In the genomic region with DNA sequence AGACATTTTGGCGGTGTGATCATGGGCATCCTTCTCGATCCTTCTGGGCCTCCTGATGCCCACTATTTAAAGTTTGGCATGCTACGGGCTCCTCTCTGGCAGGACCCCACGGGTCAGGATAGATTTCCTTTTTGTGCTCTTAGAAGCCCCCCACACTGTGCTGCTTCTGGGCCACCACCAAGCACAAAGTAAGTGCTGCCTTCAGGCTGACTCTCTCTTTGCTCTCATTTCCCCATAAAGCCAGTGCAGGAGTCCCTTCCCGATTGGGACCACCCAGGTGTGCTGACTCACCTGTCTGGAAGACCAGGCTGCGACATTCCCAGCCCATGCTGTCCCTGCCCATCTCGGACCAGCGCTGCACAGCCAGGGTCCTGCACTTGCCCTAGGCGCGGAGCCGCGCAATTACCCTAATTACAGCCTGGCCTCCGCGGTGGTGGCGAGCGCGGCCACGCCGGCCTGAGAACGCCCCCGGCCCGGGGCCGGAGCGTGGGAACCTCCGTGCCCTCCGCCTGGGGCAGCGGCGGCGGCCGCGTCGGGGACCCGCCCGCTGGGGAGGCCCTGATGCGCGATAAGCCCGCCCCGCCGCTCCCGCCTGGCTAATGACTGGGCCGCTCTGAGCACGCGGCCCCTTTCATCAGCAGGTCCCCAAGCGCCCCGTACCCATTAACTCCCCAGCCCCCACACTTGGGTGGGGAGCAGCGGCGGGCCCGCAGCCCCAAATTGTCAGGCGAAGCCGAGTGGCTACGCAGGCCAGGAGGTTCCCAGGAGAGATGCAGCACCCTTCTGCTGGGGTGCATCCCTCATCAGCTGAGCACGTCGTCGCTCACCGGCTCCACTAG, we compare ENCODE assay signal across 8 mouse cellular contexts. TPM values are rescaled to one million over a fixed set of nuclear protein-coding genes. Genes with fewer than 3 reads are reported as not detected.
DNase-seq lines count a peak whose midpoint lies in the region; ATAC-seq and TF ChIP-seq lines count a peak whose summit lies in the region.

No protein-coding gene starts in this region.

- TF ChIP-seq CTCF in intestine, postnatal 0 days (IDR thresholded peaks at IDR 0.05; ENCODE audit: low read depth): no peak

- H3K4me2 ChIP-seq in lung, embryonic 15.5 days: peak overlapping the region; percentile 62
- H3K4me2 ChIP-seq in forebrain, embryonic 13.5 days: peak overlapping the region; percentile 95
- peak overlapping the region; percentile 70 for H3K4me2 ChIP-seq in intestine, postnatal 0 days (replicated peaks; ENCODE audit: low read depth)
- H3K4me2 ChIP-seq in stomach, embryonic 14.5 days (replicated peaks; ENCODE audit: low read depth, low read length): peak overlapping the region; percentile 82

- no peak for DNase-seq in lung, postnatal 14 days
- peak; percentile 63 for DNase-seq in cerebellum, adult 8-10 months
- DNase-seq in gastrocnemius, adult 8-10 months (ENCODE audit: low spot score in 2 of 2): no peak

- no peaks in the 10 kb centered on the region for H3K36me3 ChIP-seq in lung, embryonic 15.5 days
- H3K36me3 ChIP-seq in forebrain, embryonic 13.5 days (ENCODE audit: poor library complexity, severe bottlenecking): no peaks in the 10 kb centered on the region
- H3K36me3 ChIP-seq in intestine, postnatal 0 days (ENCODE audit: control insufficient read depth, insufficient read depth): no peaks in the 10 kb centered on the region
- H3K36me3 ChIP-seq in stomach, embryonic 14.5 days (ENCODE audit: control insufficient read depth, insufficient read depth, low read length): no peaks in the 10 kb centered on the region

- no peaks in the 10 kb centered on the region for H3K9me3 ChIP-seq in lung, embryonic 15.5 days
- H3K9me3 ChIP-seq in forebrain, embryonic 13.5 days (replicated peaks): no peaks in the 10 kb centered on the region
- no peaks in the 10 kb centered on the region for H3K9me3 ChIP-seq in intestine, postnatal 0 days (ENCODE audit: control insufficient read depth)
- H3K9me3 ChIP-seq in stomach, embryonic 14.5 days (ENCODE audit: control insufficient read depth, low read depth, low read length): no peaks in the 10 kb centered on the region

- peak; percentile 57; the same call in 1 of the 2 replicates for ATAC-seq in lung, embryonic 15.5 days (ENCODE audit: borderline replicate concordance, extremely low read depth, low FRiP score, low TSS enrichment)
- ATAC-seq in forebrain, embryonic 13.5 days: peak; percentile 88
- ATAC-seq in intestine, postnatal 0 days: no peak
- ATAC-seq in megakaryocyte progenitor cell, adult 5-6 weeks (replicated peaks; ENCODE audit: poor library complexity): peak; percentile 77
- ATAC-seq in stomach, embryonic 14.5 days (ENCODE audit: insufficient number of reproducible peaks, insufficient read depth, low FRiP score, low read depth): peak; percentile 61

- H3K4me3 ChIP-seq in lung, embryonic 15.5 days: peak overlapping the region; percentile 36
- peak overlapping the region; percentile 53 for H3K4me3 ChIP-seq in forebrain, embryonic 13.5 days
- H3K4me3 ChIP-seq in intestine, postnatal 0 days (ENCODE audit: low read depth, low read length): peak overlapping the region; percentile 43
- peak overlapping the region; percentile 37 for H3K4me3 ChIP-seq in stomach, embryonic 14.5 days (ENCODE audit: low read depth, low read length)

- H3K9ac ChIP-seq in lung, embryonic 15.5 days: no peak overlapping the region
- peak overlapping the region; percentile 76 for H3K9ac ChIP-seq in forebrain, embryonic 13.5 days
- H3K9ac ChIP-seq in intestine, postnatal 0 days (ENCODE audit: low read depth, low read length): peak overlapping the region; percentile 31; the same call in 1 of the 2 replicates
- H3K9ac ChIP-seq in stomach, embryonic 14.5 days (replicated peaks; ENCODE audit: low read depth, low read length): peak overlapping the region; percentile 14; the same call in 1 of the 2 replicates

- H3K27me3 ChIP-seq in lung, embryonic 15.5 days: peaks cover 61% of the 10 kb centered on the region
- H3K27me3 ChIP-seq in forebrain, embryonic 13.5 days: peaks cover 56% of the 10 kb centered on the region
- H3K27me3 ChIP-seq in intestine, postnatal 0 days (replicated peaks; ENCODE audit: control insufficient read depth, insufficient read depth, low read length): peaks cover 32% of the 10 kb centered on the region
- peaks cover 17% of the 10 kb centered on the region for H3K27me3 ChIP-seq in stomach, embryonic 14.5 days (ENCODE audit: control insufficient read depth, insufficient read depth, low read length)

- 4% methylated on average over 55 of the region's 55 CpGs for WGBS in lung, embryonic 15.5 days
- WGBS in forebrain, embryonic 13.5 days: 5% methylated on average over 51 of the region's 55 CpGs
- WGBS in intestine, postnatal 0 days: 5% methylated on average over 55 of the region's 55 CpGs
- WGBS in stomach, embryonic 14.5 days: 4% methylated on average over 55 of the region's 55 CpGs

- H3K27ac ChIP-seq in lung, embryonic 15.5 days: no peak overlapping the region
- no peak overlapping the region for H3K27ac ChIP-seq in forebrain, embryonic 13.5 days
- no peak overlapping the region for H3K27ac ChIP-seq in intestine, postnatal 0 days (ENCODE audit: low read depth, low read length)
- no peak overlapping the region for H3K27ac ChIP-seq in stomach, embryonic 14.5 days (ENCODE audit: low read length)

- H3K4me1 ChIP-seq in lung, embryonic 15.5 days: peaks cover 9% of the 10 kb centered on the region; the same call in 1 of the 2 replicates
- H3K4me1 ChIP-seq in forebrain, embryonic 13.5 days: peaks cover 13% of the 10 kb centered on the region; the same call in 1 of the 2 replicates
- H3K4me1 ChIP-seq in intestine, postnatal 0 days (replicated peaks; ENCODE audit: control insufficient read depth, insufficient read depth, low read length): no peaks in the 10 kb centered on the region
- H3K4me1 ChIP-seq in stomach, embryonic 14.5 days (ENCODE audit: control insufficient read depth, insufficient read depth, low read length): no peaks in the 10 kb centered on the region

RNA-seq across cellular contexts. Expression of gene Cited4, which starts 16.8 kb away (rescaled TPM):
- 2.1 and 2.5 TPM in 2 replicates for polyA plus RNA-seq in lung, embryonic 15.5 days (2015; fragmentation: Nextera tagmentation; extraction: Ambion mirVana)
- polyA plus RNA-seq in forebrain, embryonic 13.5 days (2015; fragmentation: Nextera tagmentation; extraction: Ambion mirVana): 0.44 and 0.84 TPM in 2 replicates
- polyA plus RNA-seq in intestine, postnatal 0 days (2015; fragmentation: Nextera tagmentation; extraction: Ambion mirVana): 1.7 and 2.1 TPM in 2 replicates
- 3.2 and 4.6 TPM in 2 replicates for total RNA-seq in megakaryocyte progenitor cell, adult 5-6 weeks (2015)
- 5.6 and 7.5 TPM in 2 replicates for total RNA-seq in megakaryocyte progenitor cell, adult 5-6 weeks (2017)
- 1.4 and 1.9 TPM in 2 replicates for polyA plus RNA-seq in stomach, embryonic 14.5 days (2014; fragmentation: Nextera tagmentation; extraction: Ambion mirVana)
- 10 to 100 TPM in 3 of 4 experiments, 1 to 10 TPM in 1; 6.1 to 27.5 (median 16.1) TPM for total RNA-seq in gastrocnemius, adult 8-10 months (2022)
